In the genomic region with DNA sequence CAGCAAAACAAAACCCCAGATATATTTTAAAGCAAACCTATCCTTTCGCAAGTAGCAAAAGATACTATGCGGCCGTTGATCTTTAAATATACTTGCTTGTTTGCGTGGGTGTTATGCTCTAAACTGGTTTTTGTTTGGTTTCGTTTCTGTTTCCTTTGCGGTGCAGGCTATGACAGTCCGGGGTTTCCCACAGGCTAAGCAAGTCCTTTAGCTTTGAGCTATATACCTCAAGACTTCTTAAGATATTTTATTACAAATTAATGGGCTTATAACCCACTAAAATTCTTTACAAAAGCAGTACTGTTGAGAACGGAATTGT, we compare ENCODE assay signal across 18 mouse cellular contexts.
DNase-seq lines count a peak whose midpoint lies in the region; ATAC-seq and TF ChIP-seq lines count a peak whose summit lies in the region.
"Had no signal": no experiment of that assay in that cellular context is flagged by ENCODE, and none has a peak within 500 bp of the region (broad histone marks: within the 10 kb centered on the region; RNA-seq: fewer than 3 reads in every experiment).

No protein-coding gene starts in this region.

- no peak for ATAC-seq in kidney, embryonic 16.5 days (ENCODE audit: low FRiP score, low TSS enrichment)
- ATAC-seq in stomach, embryonic 14.5 days (ENCODE audit: insufficient number of reproducible peaks, insufficient read depth, low FRiP score, low read depth), result no peak
- ATAC-seq in midbrain, embryonic 13.5 days, result no peak
- ATAC-seq: forebrain, embryonic 13.5 days; liver, postnatal 0 days had no signal

- H3K9me3 ChIP-seq in kidney, embryonic 16.5 days (ENCODE audit: low read length), result no peaks in the 10 kb centered on the region
- H3K9me3 ChIP-seq in limb, embryonic 10.5 days (replicated peaks), result no peaks in the 10 kb centered on the region
- no peaks in the 10 kb centered on the region for H3K9me3 ChIP-seq in stomach, embryonic 14.5 days (ENCODE audit: control insufficient read depth, low read depth, low read length)
- H3K9me3 ChIP-seq in midbrain, embryonic 13.5 days, result no peaks in the 10 kb centered on the region
- H3K9me3 ChIP-seq: forebrain, embryonic 13.5 days; hindbrain, embryonic 12.5 days; megakaryocyte, embryonic 14.5 days had no signal

- no peak overlapping the region for H3K4me2 ChIP-seq in kidney, embryonic 16.5 days (replicated peaks; ENCODE audit: low read depth, low read length)
- no peak overlapping the region for H3K4me2 ChIP-seq in stomach, embryonic 14.5 days (replicated peaks; ENCODE audit: low read depth, low read length)
- H3K4me2 ChIP-seq in midbrain, embryonic 13.5 days (replicated peaks), result no peak overlapping the region
- H3K4me2 ChIP-seq: forebrain, embryonic 13.5 days; hindbrain, embryonic 12.5 days had no signal

- peak overlapping the region; percentile 86 for H3K27ac ChIP-seq in gastrocnemius, adult 2 months
- H3K27ac ChIP-seq in kidney, embryonic 16.5 days (ENCODE audit: low read length), result 0 out of 2 replicates have a peak overlapping the region, but pooled peaks have one; percentile 24
- 0 out of 2 replicates have a peak overlapping the region, but pooled peaks have one; percentile 8 for H3K27ac ChIP-seq in limb, embryonic 10.5 days
- peak overlapping the region; percentile 29; the same call in 1 of the 2 replicates for H3K27ac ChIP-seq in stomach, embryonic 14.5 days (ENCODE audit: low read length)
- no peak overlapping the region for H3K27ac ChIP-seq in midbrain, embryonic 13.5 days
- H3K27ac ChIP-seq: forebrain, embryonic 13.5 days; hindbrain, embryonic 12.5 days had no signal

- H3K27me3 ChIP-seq in kidney, embryonic 16.5 days (ENCODE audit: insufficient read depth, low read length), result no peaks in the 10 kb centered on the region
- H3K27me3 ChIP-seq in limb, embryonic 10.5 days (ENCODE audit: low read depth, poor library complexity, severe bottlenecking), result no peaks in the 10 kb centered on the region
- H3K27me3 ChIP-seq in stomach, embryonic 14.5 days (ENCODE audit: control insufficient read depth, insufficient read depth, low read length), result no peaks in the 10 kb centered on the region
- H3K27me3 ChIP-seq in midbrain, embryonic 13.5 days, result no peaks in the 10 kb centered on the region
- H3K27me3 ChIP-seq: forebrain, embryonic 13.5 days; hindbrain, embryonic 12.5 days; megakaryocyte, embryonic 14.5 days had no signal

- DNase-seq in gastrocnemius, adult 2 months, result no peak
- DNase-seq in gastrocnemius, postnatal 14 days, result no peak
- DNase-seq in kidney, adult 11 months, result no peak
- no peak for DNase-seq in limb, embryonic 10.5 days (ENCODE audit: low spot score)
- no peak for DNase-seq in urinary bladder, adult 18-20 months (ENCODE audit: low spot score in 2 of 2)
- DNase-seq: adrenal gland, postnatal 10 days; cerebellum, postnatal 10 days; kidney, adult 18-20 months; kidney, postnatal 36 days; liver, postnatal 0 days; right cerebral cortex, postnatal 14 days; thymus, postnatal 25 days had no signal

- no peaks in the 10 kb centered on the region for H3K36me3 ChIP-seq in kidney, embryonic 16.5 days (ENCODE audit: insufficient read depth, low read length)
- no peaks in the 10 kb centered on the region for H3K36me3 ChIP-seq in limb, embryonic 10.5 days
- no peaks in the 10 kb centered on the region for H3K36me3 ChIP-seq in stomach, embryonic 14.5 days (ENCODE audit: control insufficient read depth, insufficient read depth, low read length)
- no peaks in the 10 kb centered on the region for H3K36me3 ChIP-seq in midbrain, embryonic 13.5 days
- H3K36me3 ChIP-seq: hindbrain, embryonic 12.5 days had no signal

- WGBS in kidney, embryonic 16.5 days, result 73% methylated on average over 8 of the region's 8 CpGs
- 96% methylated on average over 8 of the region's 8 CpGs for WGBS in limb, embryonic 10.5 days
- 82% methylated on average over 8 of the region's 8 CpGs for WGBS in stomach, embryonic 14.5 days
- WGBS in midbrain, embryonic 13.5 days, result 97% methylated on average over 8 of the region's 8 CpGs

- no peak overlapping the region for H3K9ac ChIP-seq in kidney, embryonic 16.5 days (replicated peaks; ENCODE audit: low read length)
- H3K9ac ChIP-seq in stomach, embryonic 14.5 days (replicated peaks; ENCODE audit: low read depth, low read length), result no peak overlapping the region
- no peak overlapping the region for H3K9ac ChIP-seq in midbrain, embryonic 13.5 days (replicated peaks)
- H3K9ac ChIP-seq: forebrain, embryonic 13.5 days; hindbrain, embryonic 12.5 days; liver, postnatal 0 days had no signal

- H3K4me1 ChIP-seq in kidney, embryonic 16.5 days (ENCODE audit: insufficient read depth, low read length), result peaks cover 23% of the 10 kb centered on the region
- H3K4me1 ChIP-seq in limb, embryonic 10.5 days, result peaks cover 38% of the 10 kb centered on the region
- H3K4me1 ChIP-seq in stomach, embryonic 14.5 days (ENCODE audit: control insufficient read depth, insufficient read depth, low read length), result peaks cover 16% of the 10 kb centered on the region
- H3K4me1 ChIP-seq in midbrain, embryonic 13.5 days (replicated peaks), result no peaks in the 10 kb centered on the region
- H3K4me1 ChIP-seq: megakaryocyte, embryonic 14.5 days had no signal

- TF ChIP-seq CTCF in gastrocnemius, adult 2 months (IDR thresholded peaks at IDR 0.05), result no peak

- peak overlapping the region; percentile 65 for H3K4me3 ChIP-seq in gastrocnemius, adult 2 months
- no peak overlapping the region for H3K4me3 ChIP-seq in kidney, embryonic 16.5 days (ENCODE audit: low read length)
- no peak overlapping the region for H3K4me3 ChIP-seq in limb, embryonic 10.5 days
- H3K4me3 ChIP-seq in stomach, embryonic 14.5 days (ENCODE audit: low read depth, low read length), result no peak overlapping the region
- no peak overlapping the region for H3K4me3 ChIP-seq in midbrain, embryonic 13.5 days (replicated peaks)
- H3K4me3 ChIP-seq: forebrain, embryonic 13.5 days; hindbrain, embryonic 12.5 days; megakaryocyte, embryonic 14.5 days had no signal

- intact Hi-C loops in gastrocnemius, adult 2 months (cut with DNase I), result loop anchor here (10.0 kb wide), 1 partner anchor 330 kb away; no protein-coding TSS in a partner anchor
- intact Hi-C loops in gastrocnemius, postnatal 14 days (cut with DNase I; ENCODE audit: low total_unique reads), result no loop called here
